26 mouse cellular contexts compared by ENCODE assay signal in the genomic region with DNA sequence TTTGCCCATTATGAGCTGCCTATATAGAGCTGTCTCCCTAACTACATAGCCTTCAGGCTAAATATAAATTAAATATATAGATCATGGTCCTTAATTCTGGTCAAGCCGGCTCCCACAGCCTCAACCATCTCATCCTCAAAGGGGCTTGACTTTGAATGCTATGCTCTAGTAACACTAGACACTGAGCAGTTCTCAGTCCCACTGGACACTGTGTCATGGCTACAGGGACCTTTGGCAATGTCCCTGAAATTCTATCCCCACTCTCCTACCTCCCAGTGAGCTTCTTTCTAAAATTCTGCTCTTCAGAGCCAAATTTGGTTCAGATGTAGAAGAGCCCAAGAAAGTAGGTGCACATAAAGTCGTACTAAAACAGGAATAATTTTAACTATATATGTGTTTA. TPM values are rescaled to one million over a fixed set of nuclear protein-coding genes. Genes with fewer than 3 reads are reported as not detected.
DNase-seq lines count a peak whose midpoint lies in the region; ATAC-seq and TF ChIP-seq lines count a peak whose summit lies in the region.
"Had no signal": no experiment of that assay in that cellular context is flagged by ENCODE, and none has a peak within 500 bp of the region (broad histone marks: within the 10 kb centered on the region; RNA-seq: fewer than 3 reads in every experiment).

No protein-coding gene starts in this region.

- H3K9me3 ChIP-seq in kidney, postnatal 0 days (replicated peaks; ENCODE audit: low read length), result no peaks in the 10 kb centered on the region
- no peaks in the 10 kb centered on the region for H3K9me3 ChIP-seq in liver, embryonic 14.5 days (ENCODE audit: control insufficient read depth, low read length)
- H3K9me3 ChIP-seq in liver, postnatal 0 days (ENCODE audit: low read length), result no peaks in the 10 kb centered on the region
- H3K9me3 ChIP-seq: embryonic facial prominence, embryonic 10.5 days; embryonic facial prominence, embryonic 13.5 days; forebrain, embryonic 12.5 days; forebrain, embryonic 15.5 days; hindbrain, embryonic 10.5 days; hindbrain, embryonic 13.5 days had no signal

- no peaks in the 10 kb centered on the region for H3K27me3 ChIP-seq in kidney, postnatal 0 days (ENCODE audit: insufficient read depth, low read length)
- no peaks in the 10 kb centered on the region for H3K27me3 ChIP-seq in liver, embryonic 14.5 days (ENCODE audit: control insufficient read depth, insufficient read depth, low read length)
- H3K27me3 ChIP-seq in liver, postnatal 0 days (ENCODE audit: insufficient read depth, low read length), result no peaks in the 10 kb centered on the region
- H3K27me3 ChIP-seq: embryonic facial prominence, embryonic 13.5 days; forebrain, embryonic 15.5 days had no signal

- peak; percentile 47 for DNase-seq in gastrocnemius, adult 2 months
- no peak for DNase-seq in gastrocnemius, postnatal 25 days
- DNase-seq in kidney, postnatal 0 days (ENCODE audit: low spot score), result peak; percentile 47
- DNase-seq in kidney, postnatal 14 days, result no peak
- DNase-seq in liver, embryonic 14.5 days (ENCODE audit: low read depth in 3 of 3, low spot score in 3 of 3), result no peak
- no peak for DNase-seq in liver, postnatal 0 days
- DNase-seq in layer of hippocampus, postnatal 10 days (ENCODE audit: low spot score in 2 of 2), result no peak
- DNase-seq: adrenal gland, adult 2 months; adrenal gland, postnatal 14 days; B cell, adult 2 months; cerebellum, adult 11 months; cerebellum, adult 2 months; cerebellum, adult 9-11 months; cerebellum, postnatal 36 days; embryo, embryonic 11 days; gastrocnemius, postnatal 14 days had no signal

- WGBS in kidney, postnatal 0 days, result 66% methylated on average over 2 of the region's 2 CpGs
- WGBS in liver, embryonic 14.5 days (ENCODE audit: insufficient replicate concordance), result 89% methylated on average over 2 of the region's 2 CpGs
- 98% methylated on average over 2 of the region's 2 CpGs for WGBS in liver, postnatal 0 days (ENCODE audit: insufficient replicate concordance)

- intact Hi-C loops in gastrocnemius, adult 2 months (cut with DNase I), result no loop called here

- no peak overlapping the region for H3K9ac ChIP-seq in kidney, postnatal 0 days (ENCODE audit: low read depth, low read length)
- H3K9ac ChIP-seq in liver, embryonic 14.5 days (replicated peaks), result no peak overlapping the region
- no peak overlapping the region for H3K9ac ChIP-seq in liver, postnatal 0 days (replicated peaks)
- H3K9ac ChIP-seq: embryonic facial prominence, embryonic 13.5 days; forebrain, embryonic 12.5 days; forebrain, embryonic 15.5 days; hindbrain, embryonic 13.5 days had no signal

- TF ChIP-seq CTCF in gastrocnemius, adult 2 months (IDR thresholded peaks at IDR 0.05), result no peak
- no peak for TF ChIP-seq CTCF in kidney, postnatal 0 days (IDR thresholded peaks at IDR 0.05; ENCODE audit: low read depth)
- no peak for TF ChIP-seq CTCF in liver, embryonic 14.5 days (IDR thresholded peaks at IDR 0.05; ENCODE audit: low read depth)
- TF ChIP-seq CTCF in liver, postnatal 0 days (IDR thresholded peaks at IDR 0.05; ENCODE audit: low read depth), result no peak

- H3K4me1 ChIP-seq in kidney, postnatal 0 days (replicated peaks; ENCODE audit: insufficient read depth, low read length), result peaks cover 16% of the 10 kb centered on the region; the same call in 1 of the 2 replicates
- peaks cover 45 to 46% of the 10 kb centered on the region in 2 experiments for H3K4me1 ChIP-seq in liver, embryonic 14.5 days (replicated peaks; ENCODE audit: control insufficient read depth in 2 of 2, insufficient read depth in 2 of 2, low read length in 1 of 2)
- H3K4me1 ChIP-seq in liver, postnatal 0 days (ENCODE audit: insufficient read depth), result peaks cover 15% of the 10 kb centered on the region

- H3K4me3 ChIP-seq in gastrocnemius, adult 2 months, result 0 out of 2 replicates have a peak overlapping the region, but pooled peaks have one; percentile 21
- no peak overlapping the region for H3K4me3 ChIP-seq in kidney, postnatal 0 days (replicated peaks; ENCODE audit: low read depth, low read length)
- no peak overlapping the region for H3K4me3 ChIP-seq in liver, embryonic 14.5 days (ENCODE audit: insufficient read depth in 1 of 2, low read depth in 2 of 2, low read length in 2 of 2)
- no peak overlapping the region for H3K4me3 ChIP-seq in liver, postnatal 0 days (ENCODE audit: low read depth, low read length)
- H3K4me3 ChIP-seq: embryonic facial prominence, embryonic 10.5 days; embryonic facial prominence, embryonic 13.5 days; erythroblast, embryonic 14.5 days; forebrain, embryonic 12.5 days; forebrain, embryonic 15.5 days; hindbrain, embryonic 10.5 days; hindbrain, embryonic 13.5 days had no signal

- H3K27ac ChIP-seq in gastrocnemius, adult 2 months, result peak overlapping the region; percentile 88
- no peak overlapping the region for H3K27ac ChIP-seq in kidney, postnatal 0 days
- peak overlapping the region; percentile 7 for H3K27ac ChIP-seq in liver, embryonic 14.5 days
- no peak overlapping the region for H3K27ac ChIP-seq in liver, postnatal 0 days (ENCODE audit: low read depth)
- H3K27ac ChIP-seq: embryonic facial prominence, embryonic 10.5 days; embryonic facial prominence, embryonic 13.5 days; forebrain, embryonic 12.5 days; forebrain, embryonic 15.5 days; hindbrain, embryonic 10.5 days; hindbrain, embryonic 13.5 days had no signal

- no peak for TF ChIP-seq EP300 in liver, embryonic 14.5 days (IDR thresholded peaks at IDR 0.05; ENCODE audit: low read depth)
- no peak for TF ChIP-seq EP300 in liver, postnatal 0 days (IDR thresholded peaks at IDR 0.05; ENCODE audit: low read depth)

- H3K4me2 ChIP-seq in kidney, postnatal 0 days (ENCODE audit: low read length), result no peak overlapping the region; the same call in 1 of the 2 replicates
- no peak overlapping the region for H3K4me2 ChIP-seq in liver, embryonic 14.5 days (ENCODE audit: low read depth)
- H3K4me2 ChIP-seq in liver, postnatal 0 days (ENCODE audit: low read depth, low read length), result no peak overlapping the region
- H3K4me2 ChIP-seq: embryonic facial prominence, embryonic 13.5 days; forebrain, embryonic 12.5 days; forebrain, embryonic 15.5 days; heart, embryonic 11.5 days; hindbrain, embryonic 13.5 days had no signal

- ATAC-seq in kidney, postnatal 0 days (replicated peaks; ENCODE audit: low FRiP score, low read depth), result no peak
- ATAC-seq in liver, embryonic 14.5 days (ENCODE audit: insufficient read depth), result no peak
- ATAC-seq in liver, postnatal 0 days, result no peak
- ATAC-seq: forebrain, embryonic 15.5 days; hindbrain, embryonic 16.5 days had no signal

- H3K36me3 ChIP-seq in kidney, postnatal 0 days (ENCODE audit: insufficient read depth, low read length), result no peaks in the 10 kb centered on the region
- peaks cover 4% of the 10 kb centered on the region; the same call in 1 of the 2 replicates for H3K36me3 ChIP-seq in liver, embryonic 14.5 days (replicated peaks; ENCODE audit: control insufficient read depth, insufficient read depth, low read depth)
- H3K36me3 ChIP-seq in liver, postnatal 0 days (replicated peaks; ENCODE audit: insufficient read depth, low read length), result no peaks in the 10 kb centered on the region
- H3K36me3 ChIP-seq: embryonic facial prominence, embryonic 10.5 days; embryonic facial prominence, embryonic 13.5 days; forebrain, embryonic 12.5 days; forebrain, embryonic 15.5 days; hindbrain, embryonic 10.5 days; hindbrain, embryonic 13.5 days had no signal

RNA-seq across cellular contexts. Expression of a gene that starts 7.9 kb away (rescaled TPM):
- total RNA-seq in gastrocnemius, adult 2 months (2021), result 100 to 1,000 TPM; 140 to 170 TPM
- 100 to 1,000 TPM in 1 of 2 experiments, 10 to 100 TPM in 1; 92.1 to 102 TPM for total RNA-seq in gastrocnemius, postnatal 25 days (2021)
- polyA plus RNA-seq in kidney, postnatal 0 days (2015; fragmentation: Nextera tagmentation; extraction: Ambion mirVana), result 93.6 and 93.8 TPM in 2 replicates
- 6.7 and 10.4 TPM in 2 replicates for polyA plus RNA-seq in liver, embryonic 14.5 days (2012; rRNA removed)
- 25.4 and 25.6 TPM in 2 replicates for polyA plus RNA-seq in liver, embryonic 14.5 days (2014; fragmentation: Nextera tagmentation; extraction: Ambion mirVana)
- polyA plus RNA-seq in liver, postnatal 0 days (2015; fragmentation: Nextera tagmentation; extraction: Ambion mirVana), result 11.8 and 16.8 TPM in 2 replicates
- 10 to 100 TPM; 16.3 to 19.1 TPM for total RNA-seq in layer of hippocampus, postnatal 10 days (2021)
- total RNA-seq: granulocyte monocyte progenitor cell, adult 5-6 weeks had no signal

Comparison
In these comparisons a context has a peak if more than half of its experiments do, and no peak if none do; other contexts are left out.
1. DNase-seq: peak in gastrocnemius, adult 2 months (single experiment) and kidney, postnatal 0 days (single experiment); none in gastrocnemius, postnatal 25 days (single experiment), kidney, postnatal 14 days (single experiment), liver, embryonic 14.5 days (0 of 3), liver, postnatal 0 days (single experiment) and layer of hippocampus, postnatal 10 days (0 of 2).
2. H3K27ac ChIP-seq: peak in gastrocnemius, adult 2 months (single experiment) and liver, embryonic 14.5 days (single experiment); none in kidney, postnatal 0 days (single experiment) and liver, postnatal 0 days (single experiment).
3. RNA of a gene that starts 7.9 kb away (total RNA-seq): 140 to 170 TPM in gastrocnemius, adult 2 months and 92.1 to 102 TPM in gastrocnemius, postnatal 25 days; 16.3 to 19.1 TPM in layer of hippocampus, postnatal 10 days; every median in the first group is over 4 times any median in the second.